Mouse (Mus musculus): ENCODE results near the gene Cnih3. TPM values are rescaled to one million over a fixed set of nuclear protein-coding genes. Genes with fewer than 3 reads are reported as not detected.

Cnih3 gene
- total RNA-seq, 2 experiments from 2014 or later = not detected

DNA sequence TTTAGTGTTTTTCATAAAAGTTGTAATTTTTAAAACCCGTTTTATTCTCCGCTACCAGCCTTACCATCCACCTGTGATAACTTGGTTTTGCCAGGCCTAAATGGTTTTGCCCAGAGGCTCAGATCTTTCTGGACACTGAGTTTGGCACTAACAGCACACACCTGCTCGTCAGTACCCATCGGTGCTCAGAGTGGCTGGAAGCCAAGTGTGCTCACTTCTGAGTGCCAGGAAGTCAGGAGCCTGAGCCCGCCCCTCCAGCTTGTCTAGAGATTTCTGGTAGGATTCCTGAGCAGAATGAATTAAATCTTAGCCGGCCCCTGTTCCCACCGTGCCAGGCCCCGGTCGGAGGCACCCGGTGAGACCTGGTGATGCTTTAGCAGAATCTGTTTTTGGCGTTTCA lies 54.9 kb downstream of the Cnih3 start:
- no peak for DNase-seq

- no peak for DNase-seq
Observed at GRCm38 (mm10) chr1:181408086-181408975, 55.9 kb downstream of the Cnih3 start.

- DNase-seq = no peak
Observed at GRCm38 (mm10) chr1:181409693-181410092, 57.3 kb downstream of the Cnih3 start.

DNA sequence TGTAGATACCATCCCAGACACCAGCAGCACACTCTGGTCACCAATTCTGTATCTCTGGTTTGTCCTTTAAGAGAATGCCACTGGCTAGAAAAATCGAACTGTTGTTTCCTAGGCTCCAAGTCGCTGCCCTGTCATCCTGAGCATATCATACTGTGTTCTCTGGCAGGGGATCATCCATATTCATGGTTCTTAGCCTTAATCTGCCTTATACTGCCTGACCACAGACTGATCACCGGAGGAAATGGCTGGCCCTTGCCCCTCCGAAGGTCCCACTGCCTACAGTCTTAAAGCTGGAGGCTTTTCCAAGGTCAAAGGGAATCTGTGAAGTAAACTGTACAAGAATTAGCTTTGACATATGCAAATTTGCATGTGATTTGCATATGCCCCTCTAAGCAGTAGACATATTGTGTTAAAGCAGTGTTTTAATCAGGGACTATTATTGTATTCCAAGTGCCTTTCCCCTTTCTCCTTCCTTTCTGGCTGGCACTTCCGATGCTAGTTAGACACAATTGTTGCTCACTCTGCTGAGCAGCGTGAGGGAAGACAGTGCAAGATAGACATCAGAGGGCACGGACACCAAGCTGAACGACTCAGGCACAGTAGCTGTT lies 58.3 kb downstream of the Cnih3 start:
- no peak for DNase-seq

- DNase-seq = no peak
Observed at GRCm38 (mm10) chr1:181414985-181415384, 62.6 kb downstream of the Cnih3 start.

GRCm38 (mm10) chr1:181416841-181417240 lies 64.4 kb downstream of the Cnih3 start:
- DNase-seq = no peak

GRCm38 (mm10) chr1:181417937-181418523 lies 65.6 kb downstream of the Cnih3 start:
- DNase-seq = peak in 1 of 2 experiments; percentile 42

DNA sequence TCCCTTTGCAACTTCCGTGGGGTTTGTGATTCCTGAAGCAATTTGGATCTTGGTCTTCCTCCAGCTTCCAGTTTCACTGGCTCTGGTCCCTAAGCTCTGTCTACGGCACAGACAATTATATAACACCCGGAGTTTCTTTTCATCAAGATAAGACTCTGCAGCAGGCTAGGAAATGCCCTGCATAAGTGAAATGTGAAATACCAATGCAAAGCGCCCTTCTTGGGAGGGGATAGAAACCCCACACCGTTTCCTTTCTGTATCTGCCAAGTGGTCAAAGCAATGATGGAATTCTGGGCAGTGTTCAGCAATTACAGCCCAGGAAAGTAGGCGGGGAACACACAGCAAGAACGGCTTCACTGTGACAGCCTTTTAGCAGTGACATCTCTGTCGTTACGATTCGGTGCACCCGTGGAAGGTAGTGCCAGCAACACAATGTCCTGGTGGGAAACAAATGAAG lies 67.7 kb downstream of the Cnih3 start:
- DNase-seq = no peak

DNA sequence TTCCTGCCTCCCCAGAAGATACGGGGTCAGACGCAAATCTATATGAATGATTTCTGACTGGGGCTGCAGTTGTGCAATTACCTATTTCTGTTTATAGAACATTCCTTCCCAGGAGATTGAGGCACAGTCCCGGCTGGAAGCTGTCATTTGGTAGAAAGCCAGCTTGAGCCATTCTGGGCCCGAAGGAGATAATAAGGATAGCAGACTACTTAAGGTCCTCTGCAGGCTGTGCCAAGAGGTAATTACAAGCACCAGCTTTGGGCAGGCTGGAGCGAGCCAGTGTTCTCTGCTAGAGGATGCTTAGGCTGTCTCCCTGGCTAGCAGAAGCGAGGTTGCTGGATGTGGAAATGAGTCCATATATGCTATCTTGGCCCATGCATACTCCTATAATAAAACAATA lies 70.4 kb downstream of the Cnih3 start:
- no peak for DNase-seq

GRCm38 (mm10) chr1:181424922-181425321 lies 72.5 kb downstream of the Cnih3 start:
- no peak for DNase-seq

GRCm38 (mm10) chr1:181425388-181425787 lies 73.0 kb downstream of the Cnih3 start:
- DNase-seq = peak; percentile 58 to 62

- no peak for DNase-seq
Observed at GRCm38 (mm10) chr1:181426406-181426805, 74.0 kb downstream of the Cnih3 start.

DNA sequence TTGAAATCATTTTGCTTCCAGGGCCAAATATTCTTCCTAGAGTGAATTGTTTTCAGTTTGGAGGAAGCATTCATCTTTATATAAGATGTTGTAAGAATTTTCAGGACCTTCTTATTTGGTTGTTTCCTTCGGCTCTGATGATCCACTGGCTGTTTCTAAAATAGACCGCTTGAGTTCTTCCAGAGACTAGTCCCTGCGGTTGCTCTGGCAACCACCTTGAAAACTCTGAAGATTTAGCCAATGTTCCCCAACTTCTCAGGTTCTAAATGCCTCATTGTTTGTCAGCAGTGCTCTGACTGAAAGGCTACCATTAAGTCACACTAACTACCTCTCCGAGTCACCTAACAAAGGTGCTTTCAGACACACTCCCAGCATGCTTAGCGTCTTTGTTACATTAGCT lies 80.8 kb downstream of the Cnih3 start:
- peak in 1 of 2 experiments; percentile 23 for DNase-seq

- DNase-seq = peak in 1 of 2 experiments; percentile 15
Observed at GRCm38 (mm10) chr1:181435414-181435813, 83.0 kb downstream of the Cnih3 start.

DNA sequence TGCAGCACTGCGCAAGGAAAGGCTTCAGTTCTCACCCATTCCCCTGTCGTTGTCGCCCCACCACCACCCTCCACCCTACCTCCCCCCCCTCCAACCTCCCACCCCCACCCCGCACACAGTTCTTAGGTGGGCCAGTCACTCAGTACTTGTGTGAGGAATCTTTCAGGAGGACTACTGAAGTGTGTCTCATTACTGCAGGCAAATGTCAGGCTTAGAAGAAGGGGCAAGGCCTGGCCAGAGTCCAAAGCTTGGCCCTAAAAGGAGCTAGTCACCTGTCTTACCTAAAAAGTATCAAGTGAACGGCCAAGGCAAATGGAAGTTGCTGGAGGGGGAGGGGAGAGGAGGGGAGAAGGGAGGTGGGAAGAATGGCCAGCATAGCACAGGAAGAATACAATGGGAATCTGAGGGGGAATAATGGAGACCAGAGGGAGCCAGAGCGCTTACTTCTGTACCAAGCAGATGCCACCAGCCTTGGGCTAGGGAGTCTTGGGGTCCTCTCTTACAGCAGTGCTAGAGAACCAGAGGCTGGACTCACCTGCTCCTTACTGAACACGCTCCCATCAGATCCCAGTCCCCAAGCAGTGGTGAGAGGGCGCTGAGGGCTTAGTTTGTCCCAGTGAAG lies 88.7 kb downstream of the Cnih3 start:
- no peak for DNase-seq

DNA sequence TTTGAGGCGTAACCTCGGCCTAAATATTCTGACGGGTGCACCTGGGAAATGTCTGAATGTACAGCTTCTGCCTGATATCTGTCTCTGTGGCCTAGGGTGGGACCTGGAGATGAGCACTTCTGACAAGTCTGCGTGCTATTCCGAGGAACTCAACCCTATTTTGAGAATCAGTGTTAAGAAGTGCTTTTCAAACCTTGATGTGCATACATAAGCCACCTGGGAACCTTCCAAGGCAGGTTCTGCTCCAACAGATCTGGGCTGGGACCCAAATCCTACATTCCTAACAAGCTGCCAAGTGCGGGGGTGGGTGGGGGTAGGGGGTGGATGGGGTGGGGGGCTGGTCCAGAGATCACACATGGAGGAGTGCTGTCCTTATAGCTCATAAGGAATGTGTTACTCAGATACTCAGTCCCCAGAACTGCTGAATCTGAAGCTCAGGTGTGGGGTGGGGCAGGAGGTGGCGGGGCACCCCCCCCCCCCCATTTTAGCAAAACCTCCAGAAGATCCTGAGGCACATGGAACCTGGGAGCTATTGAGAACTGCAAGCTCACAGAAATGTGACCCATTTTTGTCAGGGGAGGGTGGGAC lies 89.3 kb downstream of the Cnih3 start:
- DNase-seq = no peak

- no peak for DNase-seq
Observed at GRCm38 (mm10) chr1:181445041-181445440, 92.6 kb downstream of the Cnih3 start.

DNA sequence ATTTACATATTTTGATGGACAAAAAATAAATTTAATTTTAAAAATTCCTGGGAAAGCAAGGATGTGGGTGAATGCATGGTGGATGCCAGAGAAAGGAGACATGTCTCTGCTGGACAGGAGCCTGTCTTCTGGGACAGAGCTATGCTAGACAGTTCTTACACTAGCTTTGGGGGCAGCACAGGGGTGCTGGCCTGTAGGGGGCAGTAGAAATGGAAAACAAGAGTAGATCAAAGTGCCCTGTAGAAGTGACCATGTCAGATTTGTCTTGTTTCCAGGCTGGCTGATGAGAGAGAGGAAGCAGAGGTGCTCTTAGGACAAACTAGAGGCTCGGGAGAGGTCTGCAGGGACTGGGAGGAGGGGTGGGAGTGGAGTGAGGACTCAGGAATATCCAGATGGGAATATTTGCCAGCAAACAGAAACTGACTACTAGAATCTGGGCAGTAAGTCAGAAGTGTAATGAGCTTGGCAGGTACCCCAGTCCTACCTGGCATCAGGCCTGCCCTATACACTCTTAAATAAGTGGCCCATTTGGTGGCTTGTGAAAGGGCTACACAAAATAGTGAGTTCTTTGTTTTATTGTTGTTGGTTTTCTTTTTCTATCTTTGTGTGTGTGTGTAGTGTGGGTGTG lies 93.3 kb downstream of the Cnih3 start:
- DNase-seq = peak; percentile 28 to 57

GRCm38 (mm10) chr1:181446591-181447114 lies 94.2 kb downstream of the Cnih3 start:
- DNase-seq = no peak

- no peak for DNase-seq
Observed at GRCm38 (mm10) chr1:181447576-181447975, 95.1 kb downstream of the Cnih3 start.

GRCm38 (mm10) chr1:181448041-181448440 lies 95.6 kb downstream of the Cnih3 start:
- no peak for DNase-seq
